Mouse (Mus musculus) WW6 (cell line): ENCODE measurements at regions not wholly inside any gene's neighbourhood (a gene's known extent, or its start where the extent isn't known, plus 50 kb on each side); places are given as distances from the start of the nearest gene placed in this dataset.
A peak's percentile ranks its signal among the peaks of the same experiment; 100 is the strongest.

Source experiments
- DNase-seq: peaks from one replicate; pipeline ENCODE4 v3.0.0-alpha.2; 2013; ENCODE audit warnings: low read depth, low spot score

- no peak for DNase-seq
Measured at GRCm38 (mm10) chr11:34153749-34154525, 54.0 kb downstream of the Foxi1 start.

GRCm38 (mm10) chr11:34149370-34149976 is 51.1 kb upstream of the 4930469K13Rik start:
- peak; percentile 31 for DNase-seq
